Mouse (Mus musculus) urinary bladder, adult 18-20 months (tissue): ENCODE data around the gene Sf3a2.

Experiments used
- DNase-seq, 2 experiments: peaks; one replicate each; pipeline ENCODE4 v3.0.0; 2022; ENCODE audit warnings: low spot score in 2 of 2, mixed read lengths in 2 of 2

Sf3a2 gene

GRCm38 (mm10) chr10:80798150-80799006, at the start of gene Sf3a2, which contains the start of gene Plekhj1:
TSS of gene Sf3a2 (plus strand) at chr10:80798198.
TSS of gene Plekhj1 (minus strand) at chr10:80798626.
- peak; percentile 91 to 96 for DNase-seq

GRCm38 (mm10) chr10:80748609-80749008, 49.4 kb upstream of the Sf3a2 start:
- peak in 1 of 2 experiments; percentile 20 for DNase-seq

- peak in 1 of 2 experiments; percentile 75 for DNase-seq
These were observed 46.7 kb upstream of the Sf3a2 start for GRCm38 (mm10) chr10:80751188-80751832.

DNA sequence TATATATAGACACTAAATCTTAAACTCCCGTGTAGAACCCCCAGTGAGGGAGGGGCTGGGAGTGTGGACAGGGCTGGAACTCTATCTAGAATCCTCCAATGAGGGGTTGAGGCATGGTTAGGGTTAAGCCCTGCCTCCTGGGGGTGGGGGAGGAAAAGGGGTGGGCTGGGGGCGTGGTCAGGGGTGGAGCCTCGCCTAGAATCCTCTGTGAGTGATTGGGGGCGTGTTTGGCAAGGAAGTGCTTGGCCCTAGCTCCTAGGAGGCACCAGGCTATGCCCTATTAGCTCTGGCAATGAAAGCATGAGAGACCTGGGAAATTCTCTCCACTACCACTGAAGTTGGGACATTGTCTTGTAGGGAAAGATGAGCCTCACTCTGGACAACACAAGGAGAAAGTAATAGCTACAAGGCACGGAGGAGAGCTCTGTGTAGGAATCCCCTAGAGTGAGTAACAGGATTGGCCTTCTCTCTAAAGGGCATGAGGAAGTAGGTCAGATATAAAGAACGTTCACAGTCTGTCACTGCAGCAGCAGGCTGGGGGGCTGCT, 45.8 kb upstream of the Sf3a2 start:
- DNase-seq, result peak in 1 of 2 experiments; percentile 68

DNA sequence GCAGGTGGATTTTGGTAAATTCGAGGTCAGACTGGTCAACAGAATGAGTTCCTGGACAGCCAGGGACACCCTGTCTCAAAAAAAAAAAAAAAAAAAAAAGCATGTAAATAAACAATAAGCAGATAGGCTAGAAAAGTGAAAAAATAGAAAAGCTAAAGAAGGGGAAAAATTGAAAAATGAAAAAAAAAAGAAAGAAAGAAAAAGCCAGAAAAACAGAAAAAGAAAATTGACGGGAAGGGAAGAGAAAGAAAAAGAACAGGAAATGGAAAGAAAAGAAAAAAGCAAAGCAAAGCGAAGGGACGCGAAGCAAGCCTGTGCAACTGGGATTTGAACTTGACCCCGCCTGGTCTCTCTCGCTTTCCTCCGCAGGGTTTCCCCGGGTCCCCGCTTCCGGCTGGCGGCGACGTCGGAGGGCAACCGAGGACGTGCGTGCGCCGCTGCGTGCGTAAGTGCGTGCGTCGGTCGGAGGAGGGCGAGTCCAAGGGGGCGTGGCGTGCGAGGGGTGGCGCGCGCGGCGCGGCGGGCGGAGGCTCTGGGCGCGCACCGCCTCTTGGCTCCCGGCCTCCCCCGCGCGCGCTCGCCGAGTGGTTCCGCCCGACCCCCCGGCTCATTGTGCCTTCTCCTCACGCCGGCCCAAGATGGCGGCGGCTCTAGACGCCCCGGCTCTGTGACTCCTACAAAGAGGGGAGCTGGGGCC, 43.3 kb upstream of the Sf3a2 start, which contains the start of gene Dot1l:
Gene Dot1l, plus strand, starts transcription at position 613 of the 697 bp plus-strand sequence.
- peak; percentile 93 to 95 for DNase-seq

DNA sequence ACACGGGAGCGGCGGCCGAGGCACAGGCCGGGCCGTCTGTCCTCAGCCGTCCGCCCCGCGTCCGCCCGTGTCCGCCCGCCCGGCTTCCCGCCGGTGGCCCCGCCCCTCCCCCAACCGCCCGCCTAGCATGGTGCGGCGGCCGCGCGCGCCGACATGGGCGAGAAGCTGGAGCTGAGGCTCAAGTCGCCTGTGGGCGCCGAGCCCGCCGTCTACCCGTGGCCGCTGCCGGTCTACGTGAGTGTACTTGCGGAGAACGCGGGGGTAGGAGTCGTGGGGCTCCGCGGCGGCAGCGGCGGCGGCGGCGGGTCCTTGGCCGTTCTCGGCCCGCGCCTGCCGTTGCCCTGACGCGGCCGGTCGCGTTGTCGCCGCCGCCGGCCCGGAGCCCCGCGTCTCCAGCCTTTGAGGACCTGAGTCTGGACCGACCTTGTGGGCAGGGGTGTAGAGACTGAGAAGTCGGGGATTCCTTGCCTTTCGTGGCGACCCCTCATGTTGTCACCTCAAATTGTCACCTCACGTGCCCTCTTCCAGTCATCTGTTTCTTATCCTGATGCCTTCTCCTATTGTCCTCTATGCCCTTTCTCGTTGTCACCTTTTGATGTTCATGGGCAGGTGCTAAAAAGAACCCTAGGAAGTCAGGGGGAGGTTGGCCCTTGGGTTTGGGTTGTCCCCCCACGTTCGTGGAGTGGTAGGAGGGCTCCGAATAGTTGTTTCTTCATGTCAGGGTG, 42.5 kb upstream of the Sf3a2 start:
- no peak for DNase-seq

GRCm38 (mm10) chr10:80756099-80756498, 41.9 kb upstream of the Sf3a2 start:
- DNase-seq, result no peak

GRCm38 (mm10) chr10:80756509-80756908, 41.5 kb upstream of the Sf3a2 start:
- DNase-seq, result no peak

DNA sequence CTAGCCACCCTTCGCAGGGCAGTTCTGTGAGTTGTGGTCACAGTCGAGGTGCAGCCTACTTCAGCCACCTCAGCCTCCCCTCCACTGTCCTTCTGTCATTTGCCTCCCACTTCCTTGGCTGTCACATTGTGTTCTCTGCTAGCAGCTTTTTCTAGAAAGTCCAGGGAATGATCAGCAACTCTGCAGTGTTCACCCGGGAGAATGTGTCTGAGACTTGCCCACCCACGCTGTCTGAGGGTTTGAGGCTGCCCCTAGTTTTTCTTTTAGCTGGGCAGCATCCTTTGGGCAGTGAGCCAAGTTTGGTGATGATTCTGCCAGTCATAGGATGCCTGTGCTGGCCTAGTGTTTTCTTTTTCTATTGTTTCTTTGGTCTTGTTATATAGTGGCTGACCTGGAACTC, 41.0 kb upstream of the Sf3a2 start:
- DNase-seq, result no peak

DNA sequence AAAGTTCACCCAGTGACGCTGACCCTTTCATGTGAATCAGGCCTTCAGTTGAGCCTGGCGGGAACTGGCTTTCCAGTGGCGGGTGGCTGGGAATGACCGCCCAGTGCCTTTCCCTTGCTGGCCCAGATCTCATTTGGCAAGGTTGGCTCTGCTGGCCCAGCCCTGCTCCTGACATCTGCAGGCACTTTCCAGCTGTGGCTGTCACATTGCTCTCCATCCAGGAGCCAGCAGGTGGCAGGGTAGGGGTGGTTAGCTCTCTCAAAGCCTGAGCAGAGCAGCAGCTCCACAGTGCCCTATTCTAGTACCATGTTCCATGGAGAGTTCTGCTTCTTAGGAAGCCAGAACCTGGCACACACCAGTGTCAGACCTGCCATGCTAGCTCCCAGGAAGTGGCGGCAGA, 40.3 kb upstream of the Sf3a2 start:
- DNase-seq, result peak; percentile 61 to 68

- no peak for DNase-seq
These were observed 39.3 kb upstream of the Sf3a2 start for GRCm38 (mm10) chr10:80758651-80759050.

GRCm38 (mm10) chr10:80760596-80761524, 37.1 kb upstream of the Sf3a2 start:
- no peak for DNase-seq

DNA sequence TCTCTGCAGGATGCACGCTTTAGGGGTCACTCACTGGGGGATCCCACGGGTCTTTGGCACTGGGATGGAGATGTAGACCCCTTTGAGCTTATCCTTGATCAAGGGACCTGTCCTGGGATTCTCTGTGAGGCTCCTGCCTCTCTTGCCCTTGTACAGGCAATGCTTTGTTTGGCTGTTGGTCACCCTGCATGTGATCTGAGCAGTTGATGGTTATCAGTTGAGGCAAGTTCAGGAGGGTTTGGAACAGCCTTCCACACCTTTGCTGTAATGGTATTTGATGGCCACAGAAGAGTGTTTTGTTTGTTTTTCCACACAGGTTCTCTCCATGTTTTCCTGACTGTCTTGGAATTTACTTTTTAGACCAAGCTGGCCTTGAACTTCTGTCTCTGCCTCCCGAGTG, 36.2 kb upstream of the Sf3a2 start:
- no peak for DNase-seq

DNA sequence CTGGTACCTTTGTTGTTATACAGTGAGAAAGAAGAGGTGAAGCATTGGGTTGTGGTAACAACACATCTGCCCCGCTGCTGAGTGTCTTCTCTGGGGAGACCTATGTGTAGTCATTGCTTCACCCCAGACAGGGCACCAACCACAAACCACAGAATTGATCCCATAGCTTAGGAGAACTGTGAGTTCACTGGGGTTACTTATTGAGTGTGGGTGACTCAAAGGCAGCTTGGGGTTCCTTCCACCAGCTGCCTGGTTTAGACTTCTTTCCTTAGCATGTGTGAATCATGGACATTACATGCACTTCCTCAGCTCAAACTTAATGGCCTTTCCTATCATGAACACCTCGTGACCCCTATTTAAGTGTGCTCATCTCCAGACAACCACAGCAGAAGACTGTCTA, 34.5 kb upstream of the Sf3a2 start:
- no peak for DNase-seq

GRCm38 (mm10) chr10:80765746-80766145, 32.3 kb upstream of the Sf3a2 start:
- no peak for DNase-seq

GRCm38 (mm10) chr10:80766161-80766815, 31.7 kb upstream of the Sf3a2 start:
- no peak for DNase-seq

DNA sequence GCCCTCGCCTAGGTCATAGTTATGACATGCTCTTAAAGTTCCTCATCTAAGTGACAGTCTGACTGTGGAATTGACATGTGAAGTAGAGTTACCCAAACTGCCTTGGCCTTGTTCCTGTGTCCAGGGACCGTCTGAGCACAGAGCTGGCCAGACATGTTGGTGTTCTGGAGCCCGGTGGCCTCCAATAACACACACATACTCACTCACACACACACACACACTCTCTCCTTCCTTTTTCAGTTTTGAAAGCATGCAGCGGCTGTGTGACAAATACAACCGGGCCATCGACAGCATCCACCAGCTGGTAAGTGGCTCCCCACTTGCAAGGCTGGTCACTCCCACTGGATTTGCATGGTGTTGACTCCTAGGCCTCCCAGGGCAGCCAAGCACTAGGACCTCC, 29.6 kb upstream of the Sf3a2 start:
- DNase-seq, result no peak

DNA sequence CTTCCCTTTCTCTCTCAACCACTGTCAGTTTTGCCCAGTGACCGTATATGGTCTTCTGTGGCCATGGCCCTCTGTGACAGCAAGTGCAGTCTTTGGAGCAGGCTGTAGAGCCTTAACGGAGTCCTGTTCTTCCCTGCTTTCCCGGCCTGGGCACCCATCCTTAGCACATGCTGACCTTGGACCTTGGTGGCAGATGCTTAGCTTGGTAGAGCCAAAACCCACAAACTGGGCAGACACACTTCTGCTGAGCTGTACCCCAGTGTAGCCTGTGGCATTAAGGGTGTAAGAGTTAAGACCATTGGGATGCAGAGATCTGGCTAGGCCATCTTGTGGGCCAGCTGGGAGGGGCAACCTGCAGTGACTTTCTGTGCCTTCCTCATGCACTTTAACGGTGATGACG, 24.2 kb upstream of the Sf3a2 start:
- DNase-seq, result no peak

- peak; percentile 50 to 59 for DNase-seq
These were observed 23.4 kb upstream of the Sf3a2 start for GRCm38 (mm10) chr10:80774549-80774948.

DNA sequence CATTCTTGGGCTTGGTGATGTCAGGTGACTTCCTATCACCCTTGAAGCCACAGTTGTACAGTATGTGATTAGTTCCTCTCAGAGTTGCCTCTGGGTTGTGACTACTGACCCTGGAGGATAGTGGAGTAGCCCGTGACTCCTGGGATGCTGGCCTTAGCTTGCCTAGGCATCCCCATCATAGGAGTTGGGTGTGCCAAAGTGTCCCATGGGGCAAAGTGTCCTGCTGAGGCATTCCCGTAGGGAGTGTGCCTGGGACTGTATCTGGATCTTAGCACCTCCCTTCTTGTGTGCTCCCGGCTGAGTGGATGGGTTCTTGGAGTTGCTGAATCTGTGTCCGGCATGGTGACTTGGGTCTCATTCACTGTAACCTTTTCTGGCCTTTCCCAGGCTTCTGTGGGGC, 23.0 kb upstream of the Sf3a2 start:
- DNase-seq, result no peak
